Mouse (Mus musculus): ENCODE results near the gene Daxx. TPM values are rescaled to one million over a fixed set of nuclear protein-coding genes. Genes with fewer than 3 reads are reported as not detected.

Gene Daxx
- polyA plus RNA-seq, 1 experiment from 2014 or later: 66.8 TPM

DNA sequence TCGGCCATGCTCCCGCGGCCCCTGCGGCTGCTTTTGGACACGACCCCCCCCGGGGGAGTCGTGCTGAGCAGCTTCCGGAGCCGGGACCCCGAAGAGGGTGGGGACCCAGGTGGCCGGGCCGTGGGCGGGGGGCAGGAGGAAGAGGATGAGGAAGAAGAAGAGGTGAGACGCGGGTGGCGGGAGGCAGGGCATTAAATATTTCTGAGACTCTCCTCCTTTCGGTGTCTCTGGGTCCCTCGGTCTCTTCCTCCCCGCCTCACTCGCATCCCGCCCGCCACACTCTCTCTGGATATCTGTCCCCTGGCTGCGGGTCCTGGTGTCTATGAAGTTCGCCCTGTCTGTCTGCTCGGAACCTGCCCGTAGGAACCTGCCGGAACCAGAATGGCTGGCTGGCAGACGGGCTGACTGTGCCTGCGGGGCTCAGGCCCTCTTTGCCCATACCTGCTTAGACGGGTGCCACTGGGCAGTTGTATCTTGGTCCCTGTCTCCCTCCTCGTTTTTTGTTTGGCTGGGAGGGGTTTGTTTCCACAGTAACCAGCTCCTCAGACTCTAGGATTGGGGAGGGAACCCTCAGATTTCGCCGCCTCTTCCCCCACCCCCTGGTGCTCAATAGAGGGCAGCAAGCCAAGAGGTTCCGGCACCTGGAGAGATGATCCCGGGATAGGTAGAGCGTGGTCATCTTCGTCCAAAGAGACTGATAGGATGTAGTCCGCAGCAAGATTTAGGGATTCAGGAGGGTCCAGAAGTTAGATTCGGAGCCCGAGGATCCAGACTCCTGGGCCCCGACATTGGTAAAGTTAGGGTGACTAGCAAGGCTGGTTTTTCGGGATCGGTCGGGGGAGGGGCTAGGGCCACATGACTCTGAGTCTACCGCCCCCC is 21.3 kb downstream of the Daxx start:
- DNase-seq (ENCODE audit: low spot score): no peak
- H3K27me3 ChIP-seq (ENCODE audit: control insufficient read depth, insufficient read depth, low read length): no peaks in the 10 kb centered on the region
- H3K27ac ChIP-seq (replicated peaks; ENCODE audit: low read depth, low read length): peak overlapping the region; percentile 87
- WGBS: under 1% methylated on average over 42 of the region's 45 CpGs
- ATAC-seq (ENCODE audit: insufficient number of reproducible peaks, low FRiP score, low TSS enrichment, low read depth): no peak
- peak overlapping the region; percentile 91 for H3K4me3 ChIP-seq (ENCODE audit: low read depth, low read length)
- H3K9me3 ChIP-seq (ENCODE audit: control insufficient read depth, low read length): no peaks in the 10 kb centered on the region
- peak overlapping the region; percentile 81 for H3K9ac ChIP-seq (ENCODE audit: low read length)
- 0 out of 2 replicates have a peak, but pooled peaks cover 6% of the 10 kb centered on the region for H3K36me3 ChIP-seq (ENCODE audit: control insufficient read depth, insufficient read depth, low read length)
- peaks cover 15% of the 10 kb centered on the region for H3K4me1 ChIP-seq (ENCODE audit: control insufficient read depth, insufficient read depth, low read length)
- peak overlapping the region; percentile 99 for H3K4me2 ChIP-seq (ENCODE audit: low read depth, severe bottlenecking)

DNA sequence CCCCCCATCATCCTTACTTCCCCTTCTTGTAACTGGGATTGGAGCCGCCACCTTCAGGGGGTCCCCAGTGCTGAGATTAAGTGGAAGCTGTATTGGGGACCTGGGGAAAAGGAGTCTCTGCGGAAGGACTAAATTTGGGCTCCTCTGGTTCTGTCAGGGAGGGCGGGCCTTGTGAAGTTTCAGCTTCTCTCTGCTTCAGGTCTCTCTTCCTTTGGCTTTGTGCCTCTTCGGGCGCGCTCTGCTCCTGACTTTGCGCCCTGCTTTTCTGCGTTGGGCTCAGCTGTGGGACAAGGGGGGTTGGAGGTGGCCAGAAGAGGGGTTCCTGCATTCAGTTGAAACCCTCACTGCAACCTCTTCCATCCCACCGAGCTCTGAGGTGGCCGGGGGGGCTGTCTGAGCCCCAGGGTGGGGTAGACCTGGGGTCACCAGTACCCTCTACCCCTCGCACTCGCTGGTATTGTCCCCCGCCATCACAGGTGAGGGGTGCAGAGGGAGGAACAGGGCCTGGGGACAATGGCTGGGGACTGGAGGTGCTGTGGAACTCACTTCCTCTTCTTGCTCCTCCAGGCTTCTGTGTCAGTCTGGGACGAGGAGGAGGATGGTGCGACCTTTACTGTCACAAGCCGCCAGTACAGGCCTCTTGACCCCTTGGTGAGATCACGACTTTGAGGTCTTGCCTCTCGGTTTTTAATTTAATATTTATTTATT is 22.1 kb downstream of the Daxx start:
- 32% methylated on average over 18 of the region's 18 CpGs for WGBS
- Histone ChIP-seq H3K4me2 (ENCODE audit: low read depth, severe bottlenecking) (peak overlapping the region; percentile 99), H3K9me3 (ENCODE audit: control insufficient read depth, low read length) (no peaks in the 10 kb centered on the region), H3K4me3 (ENCODE audit: low read depth, low read length) (peak overlapping the region; percentile 91), H3K9ac (ENCODE audit: low read length) (peak overlapping the region; percentile 81), H3K36me3 (ENCODE audit: control insufficient read depth, insufficient read depth, low read length) (0 out of 2 replicates have a peak, but pooled peaks cover 6% of the 10 kb centered on the region), H3K27me3 (ENCODE audit: control insufficient read depth, insufficient read depth, low read length) (no peaks in the 10 kb centered on the region), H3K4me1 (ENCODE audit: control insufficient read depth, insufficient read depth, low read length) (peaks cover 15% of the 10 kb centered on the region), H3K27ac (replicated peaks; ENCODE audit: low read depth, low read length) (no peak overlapping the region)
- no peak for ATAC-seq (ENCODE audit: insufficient number of reproducible peaks, low FRiP score, low TSS enrichment, low read depth)
- DNase-seq (ENCODE audit: low spot score): no peak

DNA sequence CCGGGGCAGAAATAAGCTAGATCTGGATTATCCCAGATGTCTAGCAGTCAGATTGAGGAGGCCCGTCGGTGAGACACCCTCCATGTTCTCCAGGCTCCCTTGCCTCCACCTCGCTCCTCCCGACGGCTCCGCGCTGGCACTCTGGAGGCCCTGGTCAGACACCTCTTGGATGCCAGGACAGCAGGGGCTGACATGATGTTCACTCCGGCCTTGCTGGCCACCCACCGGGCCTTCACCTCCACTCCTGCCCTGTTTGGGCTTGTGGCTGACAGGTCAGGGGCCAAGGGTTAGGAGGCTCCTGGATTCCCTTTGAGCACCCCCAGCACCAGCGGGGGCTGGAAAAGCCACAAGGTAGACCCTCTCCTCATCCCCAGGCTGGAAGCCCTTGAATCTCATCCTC is 22.7 kb downstream of the Daxx start:
- DNase-seq (ENCODE audit: low spot score) (no peak), ATAC-seq (ENCODE audit: insufficient number of reproducible peaks, low FRiP score, low TSS enrichment, low read depth) (no peak)
- Histone ChIP-seq H3K27ac (replicated peaks; ENCODE audit: low read depth, low read length) (no peak overlapping the region), H3K4me2 (ENCODE audit: low read depth, severe bottlenecking) (no peak overlapping the region), H3K9ac (ENCODE audit: low read length) (no peak overlapping the region), H3K9me3 (ENCODE audit: control insufficient read depth, low read length) (no peaks in the 10 kb centered on the region), H3K36me3 (ENCODE audit: control insufficient read depth, insufficient read depth, low read length) (peaks cover 7% of the 10 kb centered on the region; the same call in 1 of the 2 replicates), H3K27me3 (ENCODE audit: control insufficient read depth, insufficient read depth, low read length) (no peaks in the 10 kb centered on the region), H3K4me3 (ENCODE audit: low read depth, low read length) (no peak overlapping the region), H3K4me1 (ENCODE audit: control insufficient read depth, insufficient read depth, low read length) (peaks cover 15% of the 10 kb centered on the region)
- 92% methylated on average over 11 of the region's 11 CpGs for WGBS

DNA sequence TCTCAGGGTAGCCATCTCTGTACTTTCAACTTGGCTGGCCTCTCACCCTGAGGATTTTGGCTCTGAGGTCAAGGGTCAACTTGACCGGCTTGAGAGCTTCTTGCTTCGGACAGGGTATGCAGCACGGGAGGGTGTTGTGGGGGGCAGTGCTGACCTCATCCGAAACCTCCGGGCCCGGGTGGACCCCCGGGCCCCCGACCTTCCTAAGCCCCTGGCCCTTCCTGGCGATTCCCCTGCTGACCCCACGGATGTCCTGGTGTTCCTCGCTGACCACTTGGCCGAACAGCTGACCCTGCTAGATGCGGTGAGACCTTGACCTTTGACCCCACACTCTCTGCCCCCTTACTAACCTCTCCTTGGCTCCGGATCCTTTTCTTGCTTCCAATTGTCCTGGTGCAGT is 23.2 kb downstream of the Daxx start:
- H3K4me2 ChIP-seq (ENCODE audit: low read depth, severe bottlenecking): no peak overlapping the region
- H3K36me3 ChIP-seq (ENCODE audit: control insufficient read depth, insufficient read depth, low read length): peaks cover 10% of the 10 kb centered on the region; the same call in 1 of the 2 replicates
- no peak overlapping the region for H3K9ac ChIP-seq (ENCODE audit: low read length)
- no peaks in the 10 kb centered on the region for H3K9me3 ChIP-seq (ENCODE audit: control insufficient read depth, low read length)
- H3K4me3 ChIP-seq (ENCODE audit: low read depth, low read length): no peak overlapping the region
- H3K4me1 ChIP-seq (ENCODE audit: control insufficient read depth, insufficient read depth, low read length): peaks cover 15% of the 10 kb centered on the region
- ATAC-seq (ENCODE audit: insufficient number of reproducible peaks, low FRiP score, low TSS enrichment, low read depth): no peak
- H3K27me3 ChIP-seq (ENCODE audit: control insufficient read depth, insufficient read depth, low read length): no peaks in the 10 kb centered on the region
- no peak for DNase-seq (ENCODE audit: low spot score)
- WGBS: 93% methylated on average over 14 of the region's 14 CpGs
- no peak overlapping the region for H3K27ac ChIP-seq (replicated peaks; ENCODE audit: low read depth, low read length)

DNA sequence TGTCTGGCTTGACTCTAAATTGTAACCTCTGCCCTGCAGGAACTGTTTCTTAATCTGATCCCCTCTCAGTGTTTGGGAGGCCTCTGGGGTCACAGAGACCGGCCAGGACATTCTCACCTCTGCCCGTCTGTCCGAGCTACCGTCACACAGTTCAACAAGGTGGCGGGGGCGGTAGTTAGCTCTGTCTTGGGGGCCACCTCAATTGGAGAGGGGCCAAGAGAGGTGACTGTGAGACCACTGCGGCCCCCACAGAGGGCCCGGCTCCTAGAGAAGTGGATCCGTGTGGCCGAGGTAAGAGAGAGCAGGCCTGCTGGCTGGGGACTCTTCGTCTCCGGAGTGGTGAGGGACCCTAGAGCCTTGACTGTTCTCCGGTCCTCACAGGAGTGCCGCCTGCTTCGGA is 23.8 kb downstream of the Daxx start:
- WGBS: 90% methylated on average over 15 of the region's 15 CpGs
- Histone ChIP-seq H3K27me3 (ENCODE audit: control insufficient read depth, insufficient read depth, low read length) (no peaks in the 10 kb centered on the region), H3K4me3 (ENCODE audit: low read depth, low read length) (no peak overlapping the region), H3K4me1 (ENCODE audit: control insufficient read depth, insufficient read depth, low read length) (peaks cover 11% of the 10 kb centered on the region), H3K27ac (replicated peaks; ENCODE audit: low read depth, low read length) (no peak overlapping the region), H3K4me2 (ENCODE audit: low read depth, severe bottlenecking) (no peak overlapping the region), H3K9ac (ENCODE audit: low read length) (no peak overlapping the region), H3K9me3 (ENCODE audit: control insufficient read depth, low read length) (no peaks in the 10 kb centered on the region), H3K36me3 (ENCODE audit: control insufficient read depth, insufficient read depth, low read length) (peaks cover 10% of the 10 kb centered on the region; the same call in 1 of the 2 replicates)
- no peak for ATAC-seq (ENCODE audit: insufficient number of reproducible peaks, low FRiP score, low TSS enrichment, low read depth)
- no peak for DNase-seq (ENCODE audit: low spot score)

DNA sequence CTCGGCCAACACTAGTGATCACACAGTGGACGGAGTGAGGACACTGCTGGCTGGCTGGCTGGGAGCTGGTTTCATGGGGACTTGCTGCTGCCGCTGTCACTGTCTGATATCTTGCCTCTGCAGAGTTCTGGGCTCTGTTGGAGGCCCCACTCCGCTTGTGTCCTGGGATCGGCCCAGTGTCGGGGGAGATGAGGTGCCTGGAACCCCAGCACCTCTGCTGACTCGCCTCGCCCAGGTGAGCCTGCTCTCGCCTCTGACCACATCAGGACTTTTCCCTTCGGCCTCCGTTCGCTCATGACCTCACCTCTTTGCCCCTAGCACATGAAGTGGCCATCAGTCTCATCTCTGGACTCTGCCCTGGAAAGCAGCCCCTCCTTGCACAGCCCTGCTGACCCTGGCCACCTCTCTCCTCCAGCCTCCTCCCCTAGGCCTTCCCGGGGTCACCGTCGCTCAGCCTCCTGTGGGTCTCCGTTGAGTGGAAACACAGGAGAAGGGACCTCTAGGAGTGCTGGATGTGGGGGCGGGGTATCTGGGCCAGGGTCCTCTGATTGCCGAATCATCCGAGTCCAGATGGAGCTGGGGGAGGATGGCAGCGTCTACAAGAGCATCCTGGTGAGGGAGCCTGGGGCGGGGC is 26.3 kb downstream of the Daxx start:
- H3K4me1 ChIP-seq (ENCODE audit: control insufficient read depth, insufficient read depth, low read length): peaks cover 12% of the 10 kb centered on the region
- no peak overlapping the region for H3K27ac ChIP-seq (replicated peaks; ENCODE audit: low read depth, low read length)
- no peak overlapping the region for H3K4me3 ChIP-seq (ENCODE audit: low read depth, low read length)
- H3K9ac ChIP-seq (ENCODE audit: low read length): no peak overlapping the region
- H3K4me2 ChIP-seq (ENCODE audit: low read depth, severe bottlenecking): no peak overlapping the region
- WGBS: 86% methylated on average over 21 of the region's 21 CpGs
- DNase-seq (ENCODE audit: low spot score) (no peak), ATAC-seq (ENCODE audit: insufficient number of reproducible peaks, low FRiP score, low TSS enrichment, low read depth) (no peak)
- peaks cover 13% of the 10 kb centered on the region; the same call in 1 of the 2 replicates for H3K36me3 ChIP-seq (ENCODE audit: control insufficient read depth, insufficient read depth, low read length)
- no peaks in the 10 kb centered on the region for H3K27me3 ChIP-seq (ENCODE audit: control insufficient read depth, insufficient read depth, low read length)
- H3K9me3 ChIP-seq (ENCODE audit: control insufficient read depth, low read length): no peaks in the 10 kb centered on the region

DNA sequence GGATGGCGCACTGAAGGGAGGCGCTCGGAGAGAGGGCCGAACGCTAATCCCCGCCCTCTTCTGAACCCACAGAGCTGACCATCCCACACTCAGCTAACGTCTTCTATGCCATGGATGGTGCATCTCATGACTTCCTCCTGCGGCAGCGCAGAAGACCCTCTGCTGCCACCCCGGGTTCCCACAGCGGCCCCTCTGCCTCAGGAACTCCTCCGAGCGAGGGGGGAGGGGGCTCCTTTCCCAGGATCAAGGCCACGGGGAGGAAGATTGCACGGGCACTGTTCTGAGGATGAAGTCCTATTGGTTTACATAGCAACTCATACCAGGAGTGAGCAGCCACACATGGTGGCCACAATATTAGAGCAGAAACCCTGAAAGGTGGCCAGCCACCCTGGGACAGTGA is 27.8 kb downstream of the Daxx start:
- H3K36me3 ChIP-seq (ENCODE audit: control insufficient read depth, insufficient read depth, low read length): peaks cover 13% of the 10 kb centered on the region; the same call in 1 of the 2 replicates
- ATAC-seq (ENCODE audit: insufficient number of reproducible peaks, low FRiP score, low TSS enrichment, low read depth) (no peak), DNase-seq (ENCODE audit: low spot score) (no peak)
- H3K4me1 ChIP-seq (ENCODE audit: control insufficient read depth, insufficient read depth, low read length): peaks cover 11% of the 10 kb centered on the region
- H3K9me3 ChIP-seq (ENCODE audit: control insufficient read depth, low read length): no peaks in the 10 kb centered on the region
- no peak overlapping the region for H3K4me2 ChIP-seq (ENCODE audit: low read depth, severe bottlenecking)
- no peak overlapping the region for H3K9ac ChIP-seq (ENCODE audit: low read length)
- no peak overlapping the region for H3K4me3 ChIP-seq (ENCODE audit: low read depth, low read length)
- 91% methylated on average over 15 of the region's 15 CpGs for WGBS
- H3K27me3 ChIP-seq (ENCODE audit: control insufficient read depth, insufficient read depth, low read length): no peaks in the 10 kb centered on the region
- no peak overlapping the region for H3K27ac ChIP-seq (replicated peaks; ENCODE audit: low read depth, low read length)

DNA sequence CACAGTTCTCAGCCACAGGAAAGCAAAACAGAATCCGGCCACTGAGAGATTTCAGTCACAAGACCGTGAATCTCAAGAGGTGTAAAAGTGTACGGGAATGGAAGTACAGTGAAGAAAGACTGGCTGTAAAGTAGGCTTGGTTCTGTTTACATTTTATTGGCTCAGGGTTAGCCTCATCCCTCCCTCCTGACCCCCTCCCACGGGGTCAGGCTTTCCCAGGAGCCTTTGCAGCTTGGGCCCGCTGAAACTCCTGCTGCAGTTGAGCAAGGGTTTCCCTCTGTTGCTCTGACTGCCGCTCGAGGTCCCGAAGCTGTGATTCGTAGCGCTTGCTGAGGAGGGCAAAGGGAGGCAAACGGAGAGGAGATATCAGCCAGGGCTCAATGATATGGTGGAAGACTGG is 29.6 kb downstream of the Daxx start:
- Histone ChIP-seq H3K4me1 (ENCODE audit: control insufficient read depth, insufficient read depth, low read length) (peaks cover 11% of the 10 kb centered on the region), H3K27ac (replicated peaks; ENCODE audit: low read depth, low read length) (no peak overlapping the region), H3K4me2 (ENCODE audit: low read depth, severe bottlenecking) (peak overlapping the region; percentile 93; the same call in 1 of the 2 replicates), H3K36me3 (ENCODE audit: control insufficient read depth, insufficient read depth, low read length) (peaks cover 14% of the 10 kb centered on the region; the same call in 1 of the 2 replicates), H3K9ac (ENCODE audit: low read length) (no peak overlapping the region), H3K9me3 (ENCODE audit: control insufficient read depth, low read length) (no peaks in the 10 kb centered on the region), H3K27me3 (ENCODE audit: control insufficient read depth, insufficient read depth, low read length) (no peaks in the 10 kb centered on the region), H3K4me3 (ENCODE audit: low read depth, low read length) (no peak overlapping the region)
- ATAC-seq (ENCODE audit: insufficient number of reproducible peaks, low FRiP score, low TSS enrichment, low read depth): no peak
- no peak for DNase-seq (ENCODE audit: low spot score)
- WGBS: 82% methylated on average over 11 of the region's 11 CpGs
